Mouse (Mus musculus): ENCODE data around the gene C9. TPM values are rescaled to one million over a fixed set of nuclear protein-coding genes. Genes with fewer than 3 reads are reported as not detected.

The C9 gene
- polyA plus RNA-seq, 1 experiment from 2014 or later, result not detected

GRCm38 (mm10) chr15:6498396-6499070, 53.4 kb downstream of the C9 start:
- peak overlapping the region; percentile 20 for H3K4me2 ChIP-seq (ENCODE audit: low read length)
- WGBS, result 56% methylated on average over 10 of the region's 10 CpGs
- H3K4me1 ChIP-seq (ENCODE audit: control insufficient read depth, insufficient read depth, low read length), result no peaks in the 10 kb centered on the region
- no peak overlapping the region for H3K4me3 ChIP-seq (ENCODE audit: low read depth, low read length)
- no peaks in the 10 kb centered on the region for H3K27me3 ChIP-seq (ENCODE audit: control insufficient read depth, insufficient read depth, low read depth, low read length)
- no peak overlapping the region for H3K27ac ChIP-seq (ENCODE audit: low read length)
- ATAC-seq, result peak; percentile 64; the same call in 1 of the 2 replicates
- H3K9ac ChIP-seq (ENCODE audit: low read depth, low read length), result no peak overlapping the region
- H3K9me3 ChIP-seq (replicated peaks; ENCODE audit: control insufficient read depth, low read length, poor library complexity, severe bottlenecking), result no peaks in the 10 kb centered on the region
- no peaks in the 10 kb centered on the region for H3K36me3 ChIP-seq (ENCODE audit: control insufficient read depth, insufficient read depth, low read length)

DNA sequence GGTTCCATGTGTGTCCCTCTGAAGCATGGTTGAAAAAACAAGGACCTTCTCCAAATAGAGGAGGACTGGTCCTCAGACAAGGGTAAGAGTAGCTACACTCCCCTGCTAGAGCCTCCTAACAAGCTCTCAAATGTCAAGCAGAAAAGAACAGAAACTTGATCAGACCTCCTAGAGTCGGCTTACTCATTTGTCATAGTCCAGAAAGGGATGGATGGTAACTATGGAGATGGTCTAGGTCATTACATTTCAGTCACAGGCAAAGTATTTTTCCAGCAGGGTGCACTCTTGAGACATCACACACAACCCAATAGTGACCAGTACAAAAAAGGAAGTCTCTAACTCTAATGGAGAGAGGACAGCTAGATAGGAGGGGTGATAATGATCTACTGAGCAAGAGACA, 55.7 kb downstream of the C9 start:
- H3K27ac ChIP-seq (ENCODE audit: low read length), result no peak overlapping the region
- H3K4me2 ChIP-seq (ENCODE audit: low read length), result no peak overlapping the region
- H3K36me3 ChIP-seq (ENCODE audit: control insufficient read depth, insufficient read depth, low read length), result no peaks in the 10 kb centered on the region
- no peak overlapping the region for H3K9ac ChIP-seq (ENCODE audit: low read depth, low read length)
- no peaks in the 10 kb centered on the region for H3K4me1 ChIP-seq (ENCODE audit: control insufficient read depth, insufficient read depth, low read length)
- no peak overlapping the region for H3K4me3 ChIP-seq (ENCODE audit: low read depth, low read length)
- WGBS, result 54% methylated on average over 1 of the region's 1 CpGs
- H3K9me3 ChIP-seq (replicated peaks; ENCODE audit: control insufficient read depth, low read length, poor library complexity, severe bottlenecking), result no peaks in the 10 kb centered on the region
- no peak for ATAC-seq
- H3K27me3 ChIP-seq (ENCODE audit: control insufficient read depth, insufficient read depth, low read depth, low read length), result no peaks in the 10 kb centered on the region

DNA sequence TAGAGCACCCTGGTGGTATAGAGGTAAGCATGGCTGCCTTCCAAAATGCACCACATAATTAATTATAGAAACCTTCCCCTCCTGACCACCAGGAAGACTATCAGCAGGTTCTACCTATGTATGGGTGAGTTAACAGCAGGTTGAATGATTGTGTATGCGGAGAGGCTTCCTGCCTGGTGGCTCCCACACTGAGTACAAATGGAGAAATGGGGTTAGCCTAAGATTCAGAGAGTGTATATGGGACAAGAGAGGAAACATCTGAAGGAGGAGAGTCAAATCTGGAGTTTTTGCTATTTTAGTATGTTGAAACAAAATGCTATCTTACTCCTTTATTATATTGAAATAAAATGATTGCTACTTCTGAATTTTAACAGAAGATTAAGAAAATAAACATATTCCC, 72.4 kb downstream of the C9 start:
- H3K9me3 ChIP-seq (replicated peaks; ENCODE audit: control insufficient read depth, low read length, poor library complexity, severe bottlenecking), result no peaks in the 10 kb centered on the region
- no peaks in the 10 kb centered on the region for H3K27me3 ChIP-seq (ENCODE audit: control insufficient read depth, insufficient read depth, low read depth, low read length)
- 97% methylated on average over 1 of the region's 1 CpGs for WGBS
- H3K9ac ChIP-seq (ENCODE audit: low read depth, low read length), result no peak overlapping the region
- no peak overlapping the region for H3K27ac ChIP-seq (ENCODE audit: low read length)
- no peaks in the 10 kb centered on the region for H3K36me3 ChIP-seq (ENCODE audit: control insufficient read depth, insufficient read depth, low read length)
- H3K4me2 ChIP-seq (ENCODE audit: low read length), result no peak overlapping the region
- H3K4me1 ChIP-seq (ENCODE audit: control insufficient read depth, insufficient read depth, low read length), result no peaks in the 10 kb centered on the region
- no peak for ATAC-seq
- H3K4me3 ChIP-seq (ENCODE audit: low read depth, low read length), result no peak overlapping the region

DNA sequence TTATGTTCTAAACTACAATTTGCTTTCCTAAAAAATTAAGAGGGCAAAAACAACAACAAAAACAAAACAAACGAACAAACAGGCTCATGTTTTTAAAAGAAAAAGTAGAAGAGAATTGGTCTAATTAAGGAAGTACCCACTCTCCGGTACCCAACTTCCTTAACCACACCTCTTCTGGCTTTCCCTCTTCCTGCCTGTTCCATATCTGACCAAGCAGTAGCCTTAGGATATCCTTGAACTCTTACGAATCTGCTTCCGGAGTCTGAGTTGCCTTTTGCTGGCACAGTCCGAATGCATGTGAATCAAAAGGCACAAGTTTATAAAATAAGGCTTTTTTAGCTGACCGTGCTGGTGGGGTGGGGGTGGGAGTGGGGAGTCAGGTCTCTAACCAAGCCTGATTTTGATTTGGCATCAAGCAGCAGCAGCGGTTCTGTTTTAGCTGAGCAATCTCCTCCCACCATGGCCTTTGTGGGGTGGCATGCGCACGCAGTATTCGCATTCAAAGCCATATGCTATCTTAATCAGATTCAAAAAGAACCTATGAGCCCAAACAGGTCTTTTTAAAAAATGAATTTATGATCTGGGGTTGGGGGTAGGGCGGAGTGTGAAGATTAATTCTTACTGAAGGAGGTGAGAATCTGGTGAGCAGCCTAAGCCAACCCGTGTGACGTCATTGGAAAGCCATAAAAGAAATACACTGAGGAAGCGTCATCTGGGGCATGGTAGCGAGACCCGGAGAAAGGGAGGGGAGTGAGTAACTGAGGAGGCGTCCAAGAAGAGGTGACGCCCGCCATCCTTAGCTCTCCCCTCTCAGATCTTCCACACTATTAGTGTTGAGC, 74.5 kb downstream of the C9 start:
- Histone ChIP-seq H3K9me3 (replicated peaks; ENCODE audit: control insufficient read depth, low read length, poor library complexity, severe bottlenecking) (no peaks in the 10 kb centered on the region), H3K4me3 (ENCODE audit: low read depth, low read length) (no peak overlapping the region), H3K27ac (ENCODE audit: low read length) (no peak overlapping the region), H3K9ac (ENCODE audit: low read depth, low read length) (no peak overlapping the region), H3K4me1 (ENCODE audit: control insufficient read depth, insufficient read depth, low read length) (no peaks in the 10 kb centered on the region), H3K4me2 (ENCODE audit: low read length) (no peak overlapping the region), H3K36me3 (ENCODE audit: control insufficient read depth, insufficient read depth, low read length) (no peaks in the 10 kb centered on the region), H3K27me3 (ENCODE audit: control insufficient read depth, insufficient read depth, low read depth, low read length) (no peaks in the 10 kb centered on the region)
- WGBS, result 90% methylated on average over 19 of the region's 19 CpGs
- ATAC-seq, result peak; percentile 32; the same call in 1 of the 2 replicates

GRCm38 (mm10) chr15:6520505-6521155, 75.5 kb downstream of the C9 start:
- Histone ChIP-seq H3K27ac (ENCODE audit: low read length) (no peak overlapping the region), H3K4me3 (ENCODE audit: low read depth, low read length) (no peak overlapping the region), H3K27me3 (ENCODE audit: control insufficient read depth, insufficient read depth, low read depth, low read length) (no peaks in the 10 kb centered on the region), H3K4me1 (ENCODE audit: control insufficient read depth, insufficient read depth, low read length) (no peaks in the 10 kb centered on the region), H3K4me2 (ENCODE audit: low read length) (no peak overlapping the region), H3K9ac (ENCODE audit: low read depth, low read length) (no peak overlapping the region), H3K36me3 (ENCODE audit: control insufficient read depth, insufficient read depth, low read length) (no peaks in the 10 kb centered on the region), H3K9me3 (replicated peaks; ENCODE audit: control insufficient read depth, low read length, poor library complexity, severe bottlenecking) (no peaks in the 10 kb centered on the region)
- 88% methylated on average over 10 of the region's 10 CpGs for WGBS
- no peak for ATAC-seq

DNA sequence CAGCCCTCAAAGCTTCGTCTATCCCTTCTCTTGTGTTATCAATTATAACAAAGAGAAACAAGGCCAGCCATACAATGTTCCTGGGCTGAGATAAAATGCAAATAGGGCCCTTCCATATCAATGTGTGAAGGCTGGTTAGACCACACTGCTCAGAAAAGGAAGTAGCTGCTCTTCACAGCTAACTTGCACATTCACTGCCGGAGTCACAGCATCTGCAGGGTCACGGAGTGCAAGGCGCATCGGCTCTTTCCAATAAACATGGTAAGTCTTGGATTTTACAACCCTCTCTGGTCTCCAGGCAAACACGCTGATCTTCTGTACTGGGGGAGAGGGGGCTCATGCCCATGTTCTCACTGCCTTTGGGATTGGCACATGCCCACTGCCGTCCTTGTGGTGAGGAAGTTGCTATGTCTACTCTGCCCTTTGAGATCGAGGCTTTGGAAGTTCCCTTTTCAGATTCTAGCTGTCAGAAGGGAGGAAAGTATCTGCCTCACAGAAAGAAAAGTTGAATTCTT, 77.6 kb downstream of the C9 start, which contains the start of gene Fyb:
Gene Fyb (plus strand): TSS at position 201 of the 515 bp plus-strand sequence.
- H3K27me3 ChIP-seq (ENCODE audit: control insufficient read depth, insufficient read depth, low read depth, low read length), result no peaks in the 10 kb centered on the region
- no peaks in the 10 kb centered on the region for H3K36me3 ChIP-seq (ENCODE audit: control insufficient read depth, insufficient read depth, low read length)
- H3K9me3 ChIP-seq (replicated peaks; ENCODE audit: control insufficient read depth, low read length, poor library complexity, severe bottlenecking), result no peaks in the 10 kb centered on the region
- no peak within 1 kb of the TSS for H3K4me3 ChIP-seq (ENCODE audit: low read depth, low read length)
- no peak within 1 kb of the TSS for H3K4me2 ChIP-seq (ENCODE audit: low read length)
- H3K4me1 ChIP-seq (ENCODE audit: control insufficient read depth, insufficient read depth, low read length), result no peaks in the 10 kb centered on the region
- no peak within 1 kb of the TSS for H3K9ac ChIP-seq (ENCODE audit: low read depth, low read length)
- no peak for ATAC-seq
- no peak within 1 kb of the TSS for H3K27ac ChIP-seq (ENCODE audit: low read length)
- 85% methylated on average over 8 of the region's 8 CpGs for WGBS

GRCm38 (mm10) chr15:6524801-6525200, 79.7 kb downstream of the C9 start:
- no peak overlapping the region for H3K4me3 ChIP-seq (ENCODE audit: low read depth, low read length)
- WGBS, result 92% methylated on average over 2 of the region's 2 CpGs
- no peak overlapping the region for H3K4me2 ChIP-seq (ENCODE audit: low read length)
- H3K27ac ChIP-seq (ENCODE audit: low read length), result no peak overlapping the region
- no peak for ATAC-seq
- no peaks in the 10 kb centered on the region for H3K9me3 ChIP-seq (replicated peaks; ENCODE audit: control insufficient read depth, low read length, poor library complexity, severe bottlenecking)
- H3K9ac ChIP-seq (ENCODE audit: low read depth, low read length), result no peak overlapping the region
- H3K36me3 ChIP-seq (ENCODE audit: control insufficient read depth, insufficient read depth, low read length), result no peaks in the 10 kb centered on the region
- no peaks in the 10 kb centered on the region for H3K27me3 ChIP-seq (ENCODE audit: control insufficient read depth, insufficient read depth, low read depth, low read length)
- H3K4me1 ChIP-seq (ENCODE audit: control insufficient read depth, insufficient read depth, low read length), result no peaks in the 10 kb centered on the region

GRCm38 (mm10) chr15:6525386-6525785, 80.3 kb downstream of the C9 start:
- Histone ChIP-seq H3K4me1 (ENCODE audit: control insufficient read depth, insufficient read depth, low read length) (no peaks in the 10 kb centered on the region), H3K36me3 (ENCODE audit: control insufficient read depth, insufficient read depth, low read length) (no peaks in the 10 kb centered on the region), H3K9me3 (replicated peaks; ENCODE audit: control insufficient read depth, low read length, poor library complexity, severe bottlenecking) (no peaks in the 10 kb centered on the region), H3K4me3 (ENCODE audit: low read depth, low read length) (no peak overlapping the region), H3K9ac (ENCODE audit: low read depth, low read length) (no peak overlapping the region), H3K27me3 (ENCODE audit: control insufficient read depth, insufficient read depth, low read depth, low read length) (no peaks in the 10 kb centered on the region), H3K4me2 (ENCODE audit: low read length) (no peak overlapping the region), H3K27ac (ENCODE audit: low read length) (no peak overlapping the region)
- WGBS, result 82% methylated on average over 3 of the region's 3 CpGs
- no peak for ATAC-seq
